Mouse (Mus musculus) T-helper 1 cell (primary cell): ENCODE measurements around the gene Eif6.

ENCODE experiments used
- in situ Hi-C: fragments of 300-600 bp; cut with MboI, MseI; formaldehyde crosslinking; loops from one replicate; pipeline ENCODE4 v1.15.1; 2025; ENCODE audit warnings: high pct_unique_total_duplicates

The Eif6 gene

DNA sequence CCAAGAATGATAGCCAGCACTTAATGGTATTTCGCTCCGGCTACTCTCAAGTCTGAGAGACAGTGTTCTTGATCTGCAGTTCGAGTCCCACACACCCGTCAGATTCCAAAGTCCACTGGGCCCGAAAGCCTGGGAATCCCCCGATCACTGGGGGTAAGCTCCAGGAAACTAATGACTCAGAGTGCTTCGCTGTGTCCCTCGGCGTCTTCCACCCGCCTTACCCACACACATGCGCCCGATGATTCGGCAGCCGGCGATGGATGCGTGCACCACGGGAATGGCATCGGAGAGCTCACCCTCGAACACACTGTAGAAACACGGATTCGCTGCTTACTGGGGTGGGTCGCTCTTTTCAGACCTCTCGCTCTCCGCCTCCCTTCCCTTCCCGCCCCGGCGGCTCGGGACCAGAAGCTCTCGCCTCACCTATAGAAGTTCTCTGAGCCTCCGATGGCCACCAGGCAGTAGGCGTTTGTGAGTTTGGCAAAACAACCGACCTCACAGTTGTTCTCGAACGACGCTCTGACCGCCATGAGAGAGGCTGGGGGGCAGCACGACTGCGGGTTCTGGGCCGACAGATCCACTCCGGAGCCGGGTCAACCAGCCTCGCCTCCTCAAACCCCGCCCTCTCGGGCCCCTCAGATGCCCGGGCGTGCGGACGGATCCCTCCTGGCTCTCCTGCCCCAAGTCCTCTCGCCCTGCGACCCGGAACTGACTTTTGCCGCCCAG is 658 bp downstream of the Eif6 start:
- in situ Hi-C loops, result no loop called here

DNA sequence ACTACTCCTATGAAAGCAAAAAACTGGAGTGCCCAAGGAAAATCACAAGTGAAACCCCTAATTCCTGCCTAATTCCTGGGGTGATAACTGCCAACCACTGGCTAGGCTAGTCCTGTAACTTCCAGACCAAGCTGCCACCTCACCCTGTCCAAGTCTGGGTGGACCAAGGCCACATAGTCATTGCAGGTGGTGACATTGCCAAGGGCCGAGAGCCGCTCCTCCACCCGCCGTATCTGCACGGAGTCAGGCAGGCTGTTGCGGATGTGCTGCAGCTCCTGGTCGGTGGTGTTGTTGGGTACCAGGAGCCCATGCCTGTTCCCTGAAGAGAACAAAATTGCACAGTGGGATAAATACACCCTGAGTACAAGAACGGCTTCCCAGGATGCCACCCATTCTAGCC is 3.0 kb downstream of the Eif6 start:
- in situ Hi-C loops, result no loop called here

DNA sequence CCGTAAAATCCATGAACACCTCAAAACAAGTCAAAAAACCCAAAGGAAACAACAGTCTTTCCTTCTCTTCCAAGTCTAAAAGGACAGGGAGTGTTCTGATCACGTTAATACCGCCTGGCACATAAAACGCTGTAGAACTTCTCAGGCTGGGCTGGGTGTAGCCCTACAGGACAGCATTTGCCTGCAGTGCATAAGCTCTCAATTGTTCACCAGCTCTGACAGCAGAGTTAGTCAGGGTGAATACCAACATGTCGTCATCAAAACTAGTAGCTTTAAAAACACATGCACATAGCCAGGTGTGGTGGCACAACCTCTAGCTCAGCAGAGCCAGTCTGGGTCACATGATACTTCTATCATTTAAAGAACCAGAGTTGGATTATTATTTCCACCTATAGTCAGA is 5.9 kb downstream of the Eif6 start:
- in situ Hi-C loops, result no loop called here

DNA sequence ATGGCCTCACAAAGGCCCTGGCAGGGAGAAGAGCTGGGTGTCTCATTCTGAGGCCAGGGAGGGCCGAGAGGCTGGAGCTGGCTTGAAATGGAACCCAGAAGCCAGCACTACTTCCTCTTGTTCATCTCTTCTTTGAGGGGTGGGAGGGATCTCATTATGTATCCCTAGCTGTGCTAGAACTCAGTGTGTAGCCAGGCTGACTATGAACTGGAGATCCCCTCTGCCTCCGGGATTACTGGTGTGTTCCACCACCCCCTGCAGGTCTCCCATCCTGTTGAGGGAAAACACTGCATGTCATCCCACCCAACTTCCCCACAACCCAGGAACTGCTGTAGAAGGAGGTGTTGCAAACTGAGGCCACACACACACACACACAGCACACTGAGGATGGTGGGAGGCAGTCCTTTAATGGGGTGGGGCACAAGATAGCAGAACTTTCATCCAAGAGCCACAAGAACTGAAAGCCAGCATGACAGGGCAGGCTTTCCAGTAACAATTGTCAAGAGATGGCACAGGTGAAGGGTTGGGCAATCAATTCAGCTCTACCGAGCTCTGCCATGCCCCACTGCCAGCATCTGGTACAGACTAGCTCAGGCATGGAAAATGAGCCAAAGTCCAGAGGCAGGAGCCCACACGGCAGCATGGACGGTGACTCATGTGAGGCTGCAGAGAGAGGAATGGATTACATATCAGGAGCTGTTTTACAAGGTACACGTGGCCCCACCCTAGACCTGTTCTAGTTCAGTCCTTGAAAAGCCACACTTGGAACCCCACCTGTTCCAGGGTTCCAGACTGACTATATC is 7.1 kb downstream of the Eif6 start:
- in situ Hi-C loops, result no loop called here

GRCm38 (mm10) chr2:155819392-155819448 is 7.5 kb downstream of the Eif6 start, which contains the start of gene BC029722:
TSS of gene BC029722 (minus strand) at chr2:155819426.
- in situ Hi-C loops, result no loop called here

DNA sequence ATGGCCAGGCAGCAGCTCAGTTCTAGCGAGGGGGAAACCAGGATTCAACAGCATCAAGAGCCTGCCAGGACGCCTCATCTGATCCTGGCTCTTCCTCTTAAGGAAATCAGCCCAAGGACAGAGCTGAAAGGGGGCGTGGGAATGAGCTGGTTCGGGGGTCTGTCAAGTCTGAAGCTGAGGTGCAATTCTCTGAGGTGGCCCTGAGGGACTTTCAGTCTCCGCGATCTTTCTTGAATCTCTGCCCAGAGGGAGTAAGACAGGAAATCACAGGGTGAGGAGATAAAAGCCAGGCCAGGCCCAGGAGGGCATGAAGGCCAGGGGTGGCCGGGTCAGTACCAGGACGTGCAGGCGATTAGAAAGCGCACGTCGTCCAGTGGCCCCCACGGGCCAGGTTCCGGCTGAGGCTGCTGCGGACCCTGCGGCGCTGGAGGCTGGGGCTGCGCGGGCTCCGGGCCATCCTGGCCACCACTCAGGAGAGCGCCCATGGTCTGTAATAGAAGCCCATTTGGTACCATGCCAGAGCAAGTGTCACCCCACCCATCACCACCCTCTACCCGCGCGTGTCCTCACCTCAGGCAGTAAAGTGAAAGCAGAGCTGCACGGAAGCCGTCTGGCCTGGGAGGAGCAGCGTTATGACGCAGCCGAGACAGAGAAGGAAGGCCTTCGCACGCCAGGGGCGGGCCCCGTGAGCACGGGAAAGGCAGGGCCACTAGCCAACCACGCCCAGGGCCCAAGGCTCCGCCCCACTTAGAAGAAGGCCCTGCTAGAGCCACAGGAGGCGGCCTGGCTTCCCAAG is 7.9 kb downstream of the Eif6 start:
- in situ Hi-C loops, result no loop called here

- in situ Hi-C loops, result no loop called here
These were observed 9.2 kb downstream of the Eif6 start for GRCm38 (mm10) chr2:155817301-155818245.

DNA sequence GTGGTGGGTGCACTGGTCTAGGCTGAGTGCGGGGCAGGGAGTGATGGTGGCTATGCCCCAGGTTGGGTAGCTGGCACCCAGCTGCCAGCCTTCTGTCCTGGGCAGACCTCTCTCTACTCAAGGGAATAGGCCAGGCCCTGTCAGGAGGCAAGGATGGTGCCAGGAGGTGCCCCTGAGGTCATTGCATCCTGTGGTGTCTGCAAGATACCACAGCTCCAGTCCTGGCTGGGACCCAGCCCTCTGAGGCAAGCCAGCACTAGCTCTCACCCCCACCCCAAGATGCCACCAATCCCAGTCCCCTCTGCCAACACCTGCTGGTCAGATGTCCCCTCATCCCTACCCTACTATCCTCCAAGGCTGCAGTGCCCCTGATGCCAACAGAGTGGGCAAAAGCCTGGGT is 10.5 kb downstream of the Eif6 start:
- in situ Hi-C loops, result no loop called here

DNA sequence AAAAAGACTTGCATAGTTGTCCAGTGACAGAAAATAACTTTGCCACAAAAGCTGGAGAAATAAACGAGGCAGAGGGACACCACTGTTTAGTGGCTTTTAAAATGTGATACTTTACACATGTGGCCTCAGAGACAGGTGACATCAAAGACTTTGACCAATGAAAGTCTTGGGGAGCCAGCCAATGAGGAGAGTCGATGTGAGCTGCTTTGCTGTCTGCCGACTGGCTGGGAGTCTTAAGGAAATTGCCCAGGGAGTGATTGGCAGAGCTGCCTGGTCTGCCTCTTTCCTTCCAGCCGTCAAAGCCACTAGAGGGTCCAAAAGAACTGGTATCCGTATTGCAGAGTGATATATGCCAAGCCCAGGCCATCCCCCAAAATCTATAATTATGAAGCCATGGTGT is 11.9 kb downstream of the Eif6 start:
- in situ Hi-C loops, result no loop called here

GRCm38 (mm10) chr2:155812637-155813036 is 14.1 kb downstream of the Eif6 start:
- in situ Hi-C loops, result no loop called here

DNA sequence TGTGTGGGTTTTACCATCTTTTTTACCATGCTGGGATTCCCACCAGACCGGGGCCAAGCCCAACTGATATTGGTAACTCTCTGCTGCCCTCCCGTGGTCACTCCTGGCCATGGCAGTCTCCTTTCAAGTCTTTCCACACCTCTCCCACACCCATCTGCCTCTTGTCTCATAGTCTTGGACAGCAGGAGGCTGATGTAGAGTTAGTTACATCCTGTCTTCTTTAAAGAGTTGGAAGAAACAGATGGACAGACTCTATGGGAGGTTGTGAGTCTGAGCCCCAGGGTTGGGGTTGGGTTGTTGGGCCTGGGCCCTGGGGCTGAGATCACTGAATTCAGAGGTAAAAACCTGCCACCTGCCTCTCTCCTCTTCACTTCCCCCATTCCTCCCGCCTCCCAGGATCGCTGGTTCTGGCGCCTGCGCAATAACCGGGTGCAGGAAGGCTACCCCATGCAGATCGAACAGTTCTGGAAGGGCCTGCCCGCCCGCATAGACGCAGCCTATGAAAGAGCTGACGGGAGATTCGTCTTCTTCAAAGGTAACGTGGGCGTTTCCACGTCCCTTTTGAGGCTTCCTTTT is 14.8 kb downstream of the Eif6 start:
- in situ Hi-C loops, result no loop called here

GRCm38 (mm10) chr2:155809620-155810019 is 17.1 kb downstream of the Eif6 start:
- in situ Hi-C loops, result no loop called here

DNA sequence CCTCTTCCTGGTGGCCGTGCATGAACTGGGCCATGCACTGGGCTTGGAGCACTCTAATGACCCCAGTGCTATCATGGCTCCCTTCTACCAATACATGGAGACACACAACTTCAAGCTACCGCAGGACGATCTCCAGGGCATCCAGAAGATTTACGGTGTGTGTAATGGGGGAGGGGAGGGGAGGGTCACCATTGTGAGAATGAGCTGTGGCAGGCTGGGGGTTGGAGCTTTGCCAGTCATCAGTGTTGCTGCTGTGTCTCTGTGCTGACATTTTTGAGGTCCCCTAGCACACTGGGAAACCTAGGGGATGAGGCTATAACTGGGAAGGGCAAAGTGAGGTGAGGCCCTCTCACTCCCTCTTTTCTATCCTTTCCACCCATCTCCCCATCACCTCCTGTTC is 19.3 kb downstream of the Eif6 start:
- in situ Hi-C loops, result no loop called here

DNA sequence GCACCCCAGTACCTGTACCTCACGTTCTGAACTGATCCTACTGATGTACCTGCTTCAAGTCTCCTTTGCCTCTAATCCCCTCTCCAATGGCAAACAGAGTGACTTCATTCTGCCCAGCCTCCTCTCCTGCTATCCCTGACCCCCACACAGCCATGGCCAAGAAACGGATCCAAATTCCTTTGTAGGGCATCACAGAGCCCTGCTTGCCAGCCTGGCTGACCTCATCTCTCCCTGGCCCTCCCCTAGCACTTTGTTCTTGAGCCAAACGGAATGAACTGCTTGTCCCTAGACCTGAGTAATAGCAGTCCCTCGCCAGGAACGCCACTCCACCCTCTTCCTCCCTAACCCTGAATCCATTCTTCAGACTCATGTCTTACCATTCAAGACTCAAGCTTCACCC is 20.2 kb downstream of the Eif6 start:
- in situ Hi-C loops, result no loop called here

DNA sequence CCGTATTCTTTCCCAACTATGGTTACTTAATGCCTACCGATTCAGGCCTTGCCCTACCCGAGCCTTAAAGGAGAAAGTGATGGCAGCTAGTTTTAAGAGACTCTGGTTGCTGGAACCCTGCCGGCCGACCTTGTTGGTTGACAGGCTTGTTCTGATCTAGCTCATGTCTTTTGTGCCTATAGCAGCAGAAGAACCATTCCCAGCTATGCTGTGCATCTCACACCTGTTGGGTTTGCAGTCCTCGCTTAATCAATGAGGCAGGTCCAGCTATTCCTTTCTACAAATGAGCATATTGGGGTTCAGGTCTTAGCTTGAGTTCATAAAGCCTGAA is 20.8 kb downstream of the Eif6 start:
- in situ Hi-C loops, result no loop called here

DNA sequence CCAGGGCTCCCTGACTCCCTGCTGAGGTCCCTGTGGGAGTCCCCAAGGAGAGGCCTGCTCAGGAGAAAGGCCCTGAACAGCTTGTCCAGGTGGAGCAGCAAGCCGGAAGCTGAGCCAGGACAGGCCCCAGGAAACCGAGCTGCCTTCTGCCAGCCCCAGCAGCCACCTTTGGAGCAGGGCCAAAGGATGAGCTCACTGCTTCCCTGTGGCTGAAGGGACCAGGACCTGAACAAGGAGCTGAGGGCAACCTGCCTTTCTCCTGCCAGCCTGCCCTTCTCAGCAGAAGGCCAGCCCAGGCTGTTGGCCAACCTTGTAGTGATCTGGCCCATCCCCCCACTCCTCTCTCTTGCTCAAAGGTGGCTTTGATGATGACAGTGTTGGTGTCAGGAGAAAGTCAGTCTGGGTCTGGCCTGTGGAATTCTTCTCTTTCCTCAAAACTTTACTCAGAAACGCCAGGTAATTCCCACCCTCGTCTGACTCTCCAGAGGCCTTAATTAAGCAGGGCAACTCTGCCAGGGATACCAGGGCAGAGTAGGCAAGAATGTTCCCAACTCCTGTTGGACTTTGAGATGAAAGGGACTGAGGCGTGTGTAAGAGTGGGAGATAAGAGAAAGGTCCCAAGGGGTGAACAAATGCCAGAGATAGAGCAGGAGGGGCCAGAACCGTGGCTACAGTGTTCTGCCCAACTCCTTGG is 21.3 kb downstream of the Eif6 start:
- in situ Hi-C loops, result no loop called here

DNA sequence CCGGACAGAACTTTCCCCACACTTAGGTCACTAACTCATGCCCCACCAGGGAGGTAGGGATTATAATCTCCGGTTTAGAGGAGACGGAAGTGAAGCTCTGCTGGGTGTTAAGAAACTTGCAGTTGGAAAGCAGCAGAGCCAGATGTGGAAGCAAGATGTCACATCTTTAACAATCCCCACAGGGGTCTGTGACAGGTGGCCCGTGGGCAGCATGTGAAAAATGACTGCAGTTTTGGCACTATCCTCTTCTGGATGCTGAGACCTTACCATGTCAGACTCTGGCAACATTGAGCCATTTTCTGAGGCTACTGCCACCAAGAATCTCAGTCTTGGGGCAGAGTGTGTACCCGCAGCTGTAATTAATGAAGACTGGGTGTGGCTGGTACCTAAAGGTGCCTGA is 22.7 kb downstream of the Eif6 start:
- in situ Hi-C loops, result no loop called here

DNA sequence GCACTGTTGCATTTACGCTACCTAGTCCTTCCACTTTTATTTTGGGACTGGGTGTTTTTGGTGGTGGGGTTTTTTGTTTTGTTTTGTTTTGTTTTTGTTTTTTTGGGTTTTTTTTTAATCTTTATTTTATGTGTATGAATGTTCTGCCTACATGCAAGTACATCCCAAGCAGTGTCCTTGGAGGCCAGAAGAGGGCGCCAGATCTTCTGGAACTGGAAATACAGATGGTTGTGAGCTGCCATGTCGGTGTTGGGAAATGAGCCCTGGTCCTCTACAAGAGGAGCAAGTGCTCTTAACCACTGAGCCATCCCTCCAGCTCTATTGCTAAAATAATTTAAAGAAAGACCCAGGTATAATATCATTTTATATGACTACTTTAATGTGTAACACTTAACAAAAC is 24.0 kb downstream of the Eif6 start:
- in situ Hi-C loops, result no loop called here

DNA sequence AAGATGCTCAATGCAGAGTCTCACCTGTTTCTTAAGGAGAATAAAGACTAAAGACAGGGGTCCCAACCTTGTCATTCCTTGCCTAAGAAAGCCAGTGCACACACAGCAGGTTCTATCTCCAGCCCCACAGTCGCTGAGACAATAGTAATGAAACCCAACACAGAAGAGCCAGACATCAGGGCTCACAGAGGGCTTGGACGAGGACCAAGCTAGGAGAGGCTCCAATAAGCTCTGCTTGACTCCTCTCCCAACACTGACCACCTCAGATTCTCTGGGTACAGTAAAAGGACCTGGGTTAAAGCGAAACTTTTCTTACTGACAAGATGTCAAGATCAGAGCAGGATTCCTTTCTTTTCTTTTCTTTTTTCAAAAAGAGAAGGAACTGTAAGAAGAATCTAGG is 28.1 kb downstream of the Eif6 start:
- in situ Hi-C loops, result no loop called here

DNA sequence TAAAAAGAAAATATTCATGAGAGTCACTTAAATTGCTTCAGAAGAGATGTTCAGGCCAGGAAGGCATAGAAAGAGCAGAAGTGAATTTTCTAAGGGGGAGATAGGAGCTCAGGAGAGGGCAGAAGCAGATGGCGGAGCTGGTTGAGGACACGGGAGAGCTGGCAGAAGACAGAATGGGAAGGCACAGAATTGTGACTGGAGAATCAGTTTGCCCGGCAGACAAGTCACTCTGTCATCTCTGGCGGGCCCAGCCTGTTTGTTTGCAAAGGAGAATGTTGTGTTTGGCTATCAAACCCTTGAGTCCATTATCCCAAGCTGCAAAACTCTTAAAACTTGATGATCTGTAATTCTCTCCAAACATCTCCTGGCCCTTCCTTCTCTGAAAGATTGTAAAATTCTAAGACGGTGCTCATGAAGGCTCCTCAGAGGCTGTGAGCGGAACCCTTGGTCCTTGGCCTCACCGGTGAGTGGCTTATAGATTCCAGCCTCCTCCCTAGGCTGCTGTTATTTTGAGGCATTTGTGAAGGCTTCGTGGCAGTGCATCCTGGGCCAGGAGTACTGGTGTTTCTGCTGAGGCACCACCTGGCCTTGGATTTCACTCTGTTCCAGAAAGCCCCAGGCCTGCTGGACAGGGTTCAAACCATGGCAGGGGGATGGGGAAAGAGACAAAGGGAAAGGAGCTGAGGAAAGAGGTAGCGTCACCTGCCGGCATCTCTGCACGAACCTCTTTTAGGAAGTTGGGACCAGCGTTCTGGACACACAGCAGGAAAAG is 31.9 kb downstream of the Eif6 start:
- in situ Hi-C loops, result no loop called here
